Mouse (Mus musculus): ENCODE measurements at regions not wholly inside any gene's neighbourhood (a gene's known extent, or its start where the extent isn't known, plus 50 kb on each side); places are given as distances from the start of the nearest gene placed in this dataset.

- Histone ChIP-seq H3K4me2 (ENCODE audit: low read depth, low read length, poor library complexity, severe bottlenecking) (no peak overlapping the region), H3K9me3 (ENCODE audit: low read length) (no peaks in the 10 kb centered on the region), H3K4me1 (ENCODE audit: insufficient read depth, low read length) (no peaks in the 10 kb centered on the region), H3K36me3 (ENCODE audit: insufficient read depth, low read length) (no peaks in the 10 kb centered on the region), H3K27ac (ENCODE audit: low read depth, low read length) (no peak overlapping the region), H3K4me3 (ENCODE audit: low read depth, low read length) (no peak overlapping the region), H3K9ac (replicated peaks; ENCODE audit: low read length, poor library complexity, severe bottlenecking) (no peak overlapping the region), H3K27me3 (ENCODE audit: insufficient read depth, low read length) (no peaks in the 10 kb centered on the region)
- DNase-seq (ENCODE audit: low spot score) (no peak), ATAC-seq (ENCODE audit: low FRiP score) (no peak)
- no peak for TF ChIP-seq CTCF (IDR thresholded peaks at IDR 0.05)
- WGBS, result 88% methylated on average over 3 of the region's 4 CpGs
Measured at GRCm38 (mm10) chr10:99384851-99385250, 121.8 kb downstream of the Dusp6 start.

- no peak overlapping the region for H3K4me2 ChIP-seq (ENCODE audit: low read depth, low read length, poor library complexity, severe bottlenecking)
- H3K27me3 ChIP-seq (ENCODE audit: insufficient read depth, low read length), result no peaks in the 10 kb centered on the region
- H3K4me1 ChIP-seq (ENCODE audit: insufficient read depth, low read length), result no peaks in the 10 kb centered on the region
- no peaks in the 10 kb centered on the region for H3K36me3 ChIP-seq (ENCODE audit: insufficient read depth, low read length)
- TF ChIP-seq CTCF (IDR thresholded peaks at IDR 0.05), result no peak
- no peak overlapping the region for H3K4me3 ChIP-seq (ENCODE audit: low read depth, low read length)
- no peaks in the 10 kb centered on the region for H3K9me3 ChIP-seq (ENCODE audit: low read length)
- ATAC-seq (ENCODE audit: low FRiP score) (no peak), DNase-seq (ENCODE audit: low spot score) (no peak)
- H3K27ac ChIP-seq (ENCODE audit: low read depth, low read length), result no peak overlapping the region
- H3K9ac ChIP-seq (replicated peaks; ENCODE audit: low read length, poor library complexity, severe bottlenecking), result no peak overlapping the region
- WGBS, result 85% methylated on average over 6 of the region's 6 CpGs
Measured at GRCm38 (mm10) chr10:99385854-99386253, 122.8 kb downstream of the Dusp6 start.

GRCm38 (mm10) chr10:99388526-99388925 lies 125.5 kb downstream of the Dusp6 start:
- Histone ChIP-seq H3K36me3 (ENCODE audit: insufficient read depth, low read length) (no peaks in the 10 kb centered on the region), H3K9ac (replicated peaks; ENCODE audit: low read length, poor library complexity, severe bottlenecking) (no peak overlapping the region), H3K9me3 (ENCODE audit: low read length) (no peaks in the 10 kb centered on the region), H3K4me1 (ENCODE audit: insufficient read depth, low read length) (no peaks in the 10 kb centered on the region), H3K27ac (ENCODE audit: low read depth, low read length) (no peak overlapping the region), H3K27me3 (ENCODE audit: insufficient read depth, low read length) (no peaks in the 10 kb centered on the region), H3K4me3 (ENCODE audit: low read depth, low read length) (no peak overlapping the region), H3K4me2 (ENCODE audit: low read depth, low read length, poor library complexity, severe bottlenecking) (no peak overlapping the region)
- WGBS, result 93% methylated on average over 7 of the region's 7 CpGs
- TF ChIP-seq CTCF (IDR thresholded peaks at IDR 0.05), result no peak
- no peak for DNase-seq (ENCODE audit: low spot score)
- no peak for ATAC-seq (ENCODE audit: low FRiP score)

- H3K4me2 ChIP-seq (ENCODE audit: low read depth, low read length, poor library complexity, severe bottlenecking), result no peak overlapping the region
- no peak for TF ChIP-seq CTCF (IDR thresholded peaks at IDR 0.05)
- DNase-seq (ENCODE audit: low spot score), result no peak
- H3K4me3 ChIP-seq (ENCODE audit: low read depth, low read length), result no peak overlapping the region
- no peak overlapping the region for H3K9ac ChIP-seq (replicated peaks; ENCODE audit: low read length, poor library complexity, severe bottlenecking)
- H3K27me3 ChIP-seq (ENCODE audit: insufficient read depth, low read length), result no peaks in the 10 kb centered on the region
- ATAC-seq (ENCODE audit: low FRiP score), result no peak
- no peaks in the 10 kb centered on the region for H3K9me3 ChIP-seq (ENCODE audit: low read length)
- WGBS, result 81% methylated on average over 8 of the region's 8 CpGs
- no peaks in the 10 kb centered on the region for H3K36me3 ChIP-seq (ENCODE audit: insufficient read depth, low read length)
- H3K27ac ChIP-seq (ENCODE audit: low read depth, low read length), result no peak overlapping the region
- no peaks in the 10 kb centered on the region for H3K4me1 ChIP-seq (ENCODE audit: insufficient read depth, low read length)
Measured at GRCm38 (mm10) chr10:99388986-99389385, 126.0 kb downstream of the Dusp6 start.

- Histone ChIP-seq H3K4me2 (ENCODE audit: low read depth, low read length, poor library complexity, severe bottlenecking) (no peak overlapping the region), H3K9ac (replicated peaks; ENCODE audit: low read length, poor library complexity, severe bottlenecking) (no peak overlapping the region), H3K4me1 (ENCODE audit: insufficient read depth, low read length) (no peaks in the 10 kb centered on the region), H3K27ac (ENCODE audit: low read depth, low read length) (no peak overlapping the region), H3K9me3 (ENCODE audit: low read length) (no peaks in the 10 kb centered on the region), H3K36me3 (ENCODE audit: insufficient read depth, low read length) (no peaks in the 10 kb centered on the region), H3K4me3 (ENCODE audit: low read depth, low read length) (no peak overlapping the region), H3K27me3 (ENCODE audit: insufficient read depth, low read length) (no peaks in the 10 kb centered on the region)
- WGBS, result 61% methylated on average over 7 of the region's 7 CpGs
- no peak for TF ChIP-seq CTCF (IDR thresholded peaks at IDR 0.05)
- DNase-seq (ENCODE audit: low spot score) (no peak), ATAC-seq (ENCODE audit: low FRiP score) (no peak)
Measured at GRCm38 (mm10) chr10:99390609-99391183, 127.7 kb downstream of the Dusp6 start.

GRCm38 (mm10) chr10:99391725-99392124 lies 128.7 kb downstream of the Dusp6 start:
- H3K4me3 ChIP-seq (ENCODE audit: low read depth, low read length), result no peak overlapping the region
- no peak overlapping the region for H3K4me2 ChIP-seq (ENCODE audit: low read depth, low read length, poor library complexity, severe bottlenecking)
- no peaks in the 10 kb centered on the region for H3K4me1 ChIP-seq (ENCODE audit: insufficient read depth, low read length)
- ATAC-seq (ENCODE audit: low FRiP score) (no peak), DNase-seq (ENCODE audit: low spot score) (no peak)
- H3K9ac ChIP-seq (replicated peaks; ENCODE audit: low read length, poor library complexity, severe bottlenecking), result no peak overlapping the region
- H3K36me3 ChIP-seq (ENCODE audit: insufficient read depth, low read length), result no peaks in the 10 kb centered on the region
- no peak overlapping the region for H3K27ac ChIP-seq (ENCODE audit: low read depth, low read length)
- H3K9me3 ChIP-seq (ENCODE audit: low read length), result no peaks in the 10 kb centered on the region
- TF ChIP-seq CTCF (IDR thresholded peaks at IDR 0.05), result no peak
- WGBS, result 96% methylated on average over 6 of the region's 6 CpGs
- no peaks in the 10 kb centered on the region for H3K27me3 ChIP-seq (ENCODE audit: insufficient read depth, low read length)
